Mouse (Mus musculus) kidney, embryonic 14.5 days (tissue): ENCODE results near the gene Smarcb1. TPM values are rescaled to one million over a fixed set of nuclear protein-coding genes. Genes with fewer than 3 reads are reported as not detected.

Experiments
- ATAC-seq: fragments of 200-750 bp; cut with Nextera tagmentation; 2 replicates; pipeline ENCODE4 v1.8.0; 2017; ENCODE audit warnings: moderate number of reproducible peaks, mild to moderate bottlenecking, moderate TSS enrichment, moderate library complexity; ENCODE audit not compliant: low FRiP score, low TSS enrichment
- H3K27ac ChIP-seq: fragments of 300-500 bp; sonication (generic); 2 replicates; pipeline ENCODE4 v1.5.1; 2014; ENCODE audit warnings: low read depth, mild to moderate bottlenecking, low read length, moderate library complexity, mixed read lengths
- H3K27me3 ChIP-seq: fragments of 300-500 bp; sonication (generic); 2 replicates; pipeline ENCODE4 v1.6.1; 2014; ENCODE audit warnings: mild to moderate bottlenecking, low read length; ENCODE audit not compliant: control insufficient read depth, insufficient read depth
- H3K36me3 ChIP-seq: fragments of 300-500 bp; sonication (generic); 2 replicates; pipeline ENCODE4 v1.6.1; 2014; ENCODE audit warnings: low read length, mixed read lengths; ENCODE audit not compliant: control insufficient read depth, insufficient read depth
- H3K4me1 ChIP-seq: fragments of 300-500 bp; sonication (generic); 2 replicates; pipeline ENCODE4 v1.6.1; 2014; ENCODE audit warnings: low read length, mixed read lengths; ENCODE audit not compliant: control insufficient read depth, insufficient read depth
- H3K4me2 ChIP-seq: fragments of 300-500 bp; sonication (generic); replicated peaks from 2 replicates; pipeline ENCODE4 v1.6.1; 2014; ENCODE audit warnings: low read depth, mild to moderate bottlenecking, low read length
- H3K4me3 ChIP-seq: fragments of 300-500 bp; sonication (generic); 2 replicates; pipeline ENCODE4 v1.5.1; 2014; ENCODE audit warnings: mild to moderate bottlenecking, low read length
- H3K9ac ChIP-seq: fragments of 300-500 bp; sonication (generic); 2 replicates; pipeline ENCODE4 v1.6.1; 2014; ENCODE audit warnings: low read depth, mild to moderate bottlenecking, low read length, moderate library complexity
- H3K9me3 ChIP-seq: fragments of 300-500 bp; sonication (generic); 2 replicates; pipeline ENCODE4 v1.6.1; 2016; ENCODE audit warnings: low read length; ENCODE audit not compliant: control insufficient read depth
- WGBS: fragments of 180-500 bp; shearing (Covaris S2); extraction: QIAGEN DNeasy Blood & Tissue Kit; methylation state at CpG from one replicate; pipeline ENCODE4 v1.1.7; 2014; 5-methylcytosine and 5-hydroxymethylcytosine counted together
- polyA plus RNA-seq: library from polyadenylated mRNA; unstranded; fragments of >200 nt; fragmentation: Nextera tagmentation; extraction: Ambion mirVana; gene quantifications from 2 replicates; pipeline ENCODE4 v1.2.1, GENCODE M21; 2014

The Smarcb1 gene
- 176 and 238 TPM in 2 replicates for polyA plus RNA-seq

- peak; percentile 86 for ATAC-seq
- H3K9me3 ChIP-seq, result no peaks in the 10 kb centered on the region
Observed at GRCm38 (mm10) chr10:75921026-75921725, at the start of gene Smarcb1. TSS of gene Smarcb1 (minus strand) at chr10:75921617.

GRCm38 (mm10) chr10:75954381-75954811, 33.0 kb upstream of the Smarcb1 start, which contains the start of gene Gm5134:
TSS of gene Gm5134 (plus strand) at chr10:75954514.
- Histone ChIP-seq H3K27ac (no peak within 1 kb of the TSS), H3K4me1 (peaks cover 17% of the 10 kb centered on the region), H3K36me3 (no peaks in the 10 kb centered on the region), H3K9me3 (no peaks in the 10 kb centered on the region), H3K4me3 (peak within 1 kb of the TSS; percentile 13; the same call in 1 of the 2 replicates), H3K27me3 (peaks cover 3% of the 10 kb centered on the region; the same call in 1 of the 2 replicates), H3K9ac (no peak within 1 kb of the TSS), H3K4me2 (peak within 1 kb of the TSS; percentile 28)
- ATAC-seq, result no peak
- 28% methylated on average over 20 of the region's 20 CpGs for WGBS

More at GRCm38 (mm10) chr10:75921026-75921725, at the start of gene Smarcb1:
- peaks cover 17% of the 10 kb centered on the region for H3K4me1 ChIP-seq
- no peaks in the 10 kb centered on the region for H3K27me3 ChIP-seq
- H3K4me2 ChIP-seq, result peak within 1 kb of the TSS; percentile 68
- peaks cover 41% of the 10 kb centered on the region; the same call in 1 of the 2 replicates for H3K36me3 ChIP-seq
- under 1% methylated on average over 76 of the region's 76 CpGs for WGBS
- peak within 1 kb of the TSS; percentile 95 for H3K4me3 ChIP-seq
- peak within 1 kb of the TSS; percentile 97 for H3K27ac ChIP-seq
- H3K9ac ChIP-seq, result peak within 1 kb of the TSS; percentile 95

- Histone ChIP-seq H3K4me1 (peaks cover 17% of the 10 kb centered on the region), H3K4me2 (peak overlapping the region; percentile 97), H3K9ac (peak overlapping the region; percentile 58; the same call in 1 of the 2 replicates), H3K9me3 (no peaks in the 10 kb centered on the region), H3K27ac (no peak overlapping the region), H3K36me3 (no peaks in the 10 kb centered on the region), H3K27me3 (peaks cover 3% of the 10 kb centered on the region; the same call in 1 of the 2 replicates), H3K4me3 (peak overlapping the region; percentile 50)
- ATAC-seq, result peak; percentile 23; the same call in 1 of the 2 replicates
- WGBS, result 4% methylated on average over 13 of the region's 13 CpGs
Observed at GRCm38 (mm10) chr10:75951424-75952050, 30.1 kb upstream of the Smarcb1 start.

- Histone ChIP-seq H3K27me3 (peaks cover 3% of the 10 kb centered on the region; the same call in 1 of the 2 replicates), H3K9me3 (no peaks in the 10 kb centered on the region), H3K27ac (no peak overlapping the region), H3K9ac (peak overlapping the region; percentile 58), H3K36me3 (no peaks in the 10 kb centered on the region), H3K4me3 (peak overlapping the region; percentile 50), H3K4me1 (peaks cover 17% of the 10 kb centered on the region), H3K4me2 (peak overlapping the region; percentile 97)
- 2% methylated on average over 19 of the region's 23 CpGs for WGBS
- ATAC-seq, result peak; percentile 69
Observed at GRCm38 (mm10) chr10:75950791-75951210, 29.4 kb upstream of the Smarcb1 start.

GRCm38 (mm10) chr10:75949053-75950045, 27.9 kb upstream of the Smarcb1 start:
- no peak overlapping the region for H3K9ac ChIP-seq
- H3K4me1 ChIP-seq, result peaks cover 15% of the 10 kb centered on the region
- no peaks in the 10 kb centered on the region for H3K36me3 ChIP-seq
- no peak overlapping the region for H3K27ac ChIP-seq
- no peak for ATAC-seq
- peak overlapping the region; percentile 97; the same call in 1 of the 2 replicates for H3K4me2 ChIP-seq
- no peak overlapping the region for H3K4me3 ChIP-seq
- peaks cover 3% of the 10 kb centered on the region; the same call in 1 of the 2 replicates for H3K27me3 ChIP-seq
- WGBS, result 59% methylated on average over 22 of the region's 22 CpGs
- H3K9me3 ChIP-seq, result no peaks in the 10 kb centered on the region

- H3K9me3 ChIP-seq, result no peaks in the 10 kb centered on the region
- no peaks in the 10 kb centered on the region for H3K36me3 ChIP-seq
- H3K9ac ChIP-seq, result no peak overlapping the region
- H3K4me3 ChIP-seq, result no peak overlapping the region
- H3K4me1 ChIP-seq, result peaks cover 16% of the 10 kb centered on the region
- 86% methylated on average over 5 of the region's 5 CpGs for WGBS
- H3K4me2 ChIP-seq, result no peak overlapping the region
- ATAC-seq, result no peak
- H3K27me3 ChIP-seq, result peaks cover 3% of the 10 kb centered on the region; the same call in 1 of the 2 replicates
- no peak overlapping the region for H3K27ac ChIP-seq
Observed at GRCm38 (mm10) chr10:75948079-75948478, 26.7 kb upstream of the Smarcb1 start.

- Histone ChIP-seq H3K9ac (no peak overlapping the region), H3K4me2 (no peak overlapping the region), H3K4me1 (peaks cover 18% of the 10 kb centered on the region), H3K9me3 (no peaks in the 10 kb centered on the region), H3K27me3 (no peaks in the 10 kb centered on the region), H3K36me3 (no peaks in the 10 kb centered on the region), H3K4me3 (no peak overlapping the region), H3K27ac (no peak overlapping the region)
- 77% methylated on average over 7 of the region's 7 CpGs for WGBS
- no peak for ATAC-seq
Observed at GRCm38 (mm10) chr10:75945896-75946295, 24.5 kb upstream of the Smarcb1 start.

- 91% methylated on average over 7 of the region's 7 CpGs for WGBS
- Histone ChIP-seq H3K9me3 (no peaks in the 10 kb centered on the region), H3K27me3 (no peaks in the 10 kb centered on the region), H3K4me2 (no peak overlapping the region), H3K36me3 (no peaks in the 10 kb centered on the region), H3K4me1 (peaks cover 12% of the 10 kb centered on the region), H3K27ac (no peak overlapping the region), H3K9ac (no peak overlapping the region), H3K4me3 (no peak overlapping the region)
- ATAC-seq, result no peak
Observed at GRCm38 (mm10) chr10:75945213-75945612, 23.8 kb upstream of the Smarcb1 start.
